Mouse (Mus musculus): ENCODE results near the gene Tti1. TPM values are rescaled to one million over a fixed set of nuclear protein-coding genes. Genes with fewer than 3 reads are reported as not detected.

Gene Tti1
- polyA plus RNA-seq, 1 experiment from 2014 or later, result 24.5 TPM

- no peak overlapping the region for H3K4me3 ChIP-seq (ENCODE audit: low read depth, low read length)
- no peaks in the 10 kb centered on the region for H3K27me3 ChIP-seq (ENCODE audit: control insufficient read depth, insufficient read depth, low read length)
- H3K9me3 ChIP-seq (replicated peaks; ENCODE audit: control insufficient read depth, low read length), result no peaks in the 10 kb centered on the region
- H3K4me2 ChIP-seq, result no peak overlapping the region
- peaks cover 4% of the 10 kb centered on the region; the same call in 1 of the 2 replicates for H3K36me3 ChIP-seq (ENCODE audit: control insufficient read depth, insufficient read depth, low read length)
- no peak overlapping the region for H3K27ac ChIP-seq (ENCODE audit: low read depth, low read length)
- H3K9ac ChIP-seq (ENCODE audit: low read depth, low read length), result no peak overlapping the region
- H3K4me1 ChIP-seq (ENCODE audit: control insufficient read depth, insufficient read depth, low read length), result no peaks in the 10 kb centered on the region
- ATAC-seq (replicated peaks; ENCODE audit: insufficient number of reproducible peaks, low FRiP score, low TSS enrichment), result no peak
- WGBS (ENCODE audit: insufficient replicate concordance), result 94% methylated on average over 8 of the region's 8 CpGs
Observed at GRCm38 (mm10) chr2:158050116-158050515, 21.9 kb upstream of the Tti1 start.

DNA sequence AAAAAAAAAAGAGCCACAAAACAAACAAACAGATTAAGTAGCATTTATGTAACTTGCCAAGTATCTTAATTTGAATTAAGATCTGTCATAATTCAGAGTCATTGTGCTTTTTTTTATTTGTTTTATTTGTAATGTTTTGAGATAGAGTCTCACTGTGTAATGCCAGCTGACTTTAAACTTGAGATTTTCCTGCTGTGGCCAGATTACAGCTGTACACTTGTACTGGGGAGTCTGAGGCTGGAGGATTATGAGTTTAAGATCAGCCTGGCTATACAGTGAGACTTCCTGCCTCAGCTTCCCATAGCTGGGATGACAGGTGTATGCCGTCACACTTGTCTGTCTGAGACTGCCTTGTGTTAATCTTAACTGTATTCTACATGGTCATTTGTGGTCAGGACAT lies 20.5 kb upstream of the Tti1 start:
- no peaks in the 10 kb centered on the region for H3K9me3 ChIP-seq (replicated peaks; ENCODE audit: control insufficient read depth, low read length)
- no peak for ATAC-seq (replicated peaks; ENCODE audit: insufficient number of reproducible peaks, low FRiP score, low TSS enrichment)
- no peaks in the 10 kb centered on the region for H3K4me1 ChIP-seq (ENCODE audit: control insufficient read depth, insufficient read depth, low read length)
- H3K27me3 ChIP-seq (ENCODE audit: control insufficient read depth, insufficient read depth, low read length), result no peaks in the 10 kb centered on the region
- H3K36me3 ChIP-seq (ENCODE audit: control insufficient read depth, insufficient read depth, low read length), result peaks cover 13% of the 10 kb centered on the region; the same call in 1 of the 2 replicates
- no peak overlapping the region for H3K27ac ChIP-seq (ENCODE audit: low read depth, low read length)
- no peak overlapping the region for H3K4me2 ChIP-seq
- no peak overlapping the region for H3K4me3 ChIP-seq (ENCODE audit: low read depth, low read length)
- H3K9ac ChIP-seq (ENCODE audit: low read depth, low read length), result no peak overlapping the region
- WGBS (ENCODE audit: insufficient replicate concordance), result 98% methylated on average over 1 of the region's 1 CpGs

DNA sequence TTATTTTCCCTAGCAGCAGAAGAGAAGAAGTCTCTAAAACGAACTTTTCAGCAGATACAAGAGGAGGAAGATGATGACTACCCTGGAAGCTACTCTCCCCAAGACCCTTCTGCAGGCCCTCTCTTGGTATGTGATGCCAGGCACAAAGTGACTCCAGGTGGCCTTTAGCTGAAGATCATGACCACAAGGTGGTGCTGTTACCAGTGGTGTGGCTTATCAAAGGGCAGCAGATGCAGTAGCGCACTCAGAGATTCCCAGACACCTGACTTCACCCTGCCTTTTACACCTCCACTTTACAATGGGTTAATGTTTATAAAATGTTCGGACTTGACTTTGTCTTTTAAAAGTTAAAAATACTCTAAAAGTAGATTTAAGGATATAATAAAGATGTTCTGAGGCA lies 19.7 kb upstream of the Tti1 start:
- Histone ChIP-seq H3K9ac (ENCODE audit: low read depth, low read length) (no peak overlapping the region), H3K27me3 (ENCODE audit: control insufficient read depth, insufficient read depth, low read length) (no peaks in the 10 kb centered on the region), H3K36me3 (ENCODE audit: control insufficient read depth, insufficient read depth, low read length) (peaks cover 18% of the 10 kb centered on the region; the same call in 1 of the 2 replicates), H3K4me2 (no peak overlapping the region), H3K9me3 (replicated peaks; ENCODE audit: control insufficient read depth, low read length) (no peaks in the 10 kb centered on the region), H3K4me1 (ENCODE audit: control insufficient read depth, insufficient read depth, low read length) (no peaks in the 10 kb centered on the region), H3K27ac (ENCODE audit: low read depth, low read length) (no peak overlapping the region), H3K4me3 (ENCODE audit: low read depth, low read length) (no peak overlapping the region)
- 58% methylated on average over 3 of the region's 3 CpGs for WGBS (ENCODE audit: insufficient replicate concordance)
- ATAC-seq (replicated peaks; ENCODE audit: insufficient number of reproducible peaks, low FRiP score, low TSS enrichment), result no peak

DNA sequence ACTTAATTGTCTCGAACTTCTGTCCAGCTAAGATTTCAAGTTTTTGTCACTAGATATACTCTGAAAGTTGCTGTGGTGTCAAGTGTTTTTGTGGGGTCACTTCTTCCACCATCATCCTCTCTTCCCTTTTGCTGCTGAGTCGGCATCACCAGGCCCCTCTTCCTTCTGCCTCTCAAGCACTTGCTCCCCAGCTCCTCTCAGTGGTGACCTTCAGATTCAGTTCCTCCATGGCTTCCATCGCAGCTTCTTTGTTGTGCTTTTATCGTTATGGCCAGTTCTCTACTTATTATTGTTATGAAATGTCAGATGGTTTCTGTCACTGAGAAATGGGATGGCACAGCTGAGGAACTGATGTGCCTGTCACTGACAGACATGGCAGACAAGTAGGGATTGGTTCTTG lies 18.0 kb upstream of the Tti1 start:
- no peak for ATAC-seq (replicated peaks; ENCODE audit: insufficient number of reproducible peaks, low FRiP score, low TSS enrichment)
- H3K9me3 ChIP-seq (replicated peaks; ENCODE audit: control insufficient read depth, low read length), result no peaks in the 10 kb centered on the region
- H3K27me3 ChIP-seq (ENCODE audit: control insufficient read depth, insufficient read depth, low read length), result no peaks in the 10 kb centered on the region
- WGBS (ENCODE audit: insufficient replicate concordance), result 84% methylated on average over 4 of the region's 4 CpGs
- peaks cover 18% of the 10 kb centered on the region; the same call in 1 of the 2 replicates for H3K36me3 ChIP-seq (ENCODE audit: control insufficient read depth, insufficient read depth, low read length)
- H3K9ac ChIP-seq (ENCODE audit: low read depth, low read length), result no peak overlapping the region
- no peaks in the 10 kb centered on the region for H3K4me1 ChIP-seq (ENCODE audit: control insufficient read depth, insufficient read depth, low read length)
- H3K4me2 ChIP-seq, result no peak overlapping the region
- no peak overlapping the region for H3K27ac ChIP-seq (ENCODE audit: low read depth, low read length)
- no peak overlapping the region for H3K4me3 ChIP-seq (ENCODE audit: low read depth, low read length)

DNA sequence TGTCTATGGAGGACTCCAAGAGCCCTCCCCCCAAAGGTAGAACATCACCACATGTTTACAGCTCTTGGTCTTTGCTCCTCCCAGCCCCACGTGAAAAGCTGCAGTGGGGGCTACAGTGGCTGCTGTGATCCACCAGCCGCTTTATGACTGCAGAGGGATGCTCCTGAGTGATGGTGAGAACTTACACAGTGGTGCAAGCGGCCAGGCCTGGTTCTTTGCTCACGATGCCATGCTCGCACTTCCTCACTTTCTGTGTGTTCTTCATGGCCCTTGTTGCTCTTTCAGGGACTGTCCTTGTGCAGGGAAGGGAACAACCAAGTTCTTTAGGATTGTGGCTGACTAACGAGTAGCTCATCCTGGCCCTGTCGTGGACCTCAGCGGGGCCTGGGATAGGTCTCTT lies 15.3 kb upstream of the Tti1 start:
- Histone ChIP-seq H3K9ac (ENCODE audit: low read depth, low read length) (no peak overlapping the region), H3K27me3 (ENCODE audit: control insufficient read depth, insufficient read depth, low read length) (no peaks in the 10 kb centered on the region), H3K9me3 (replicated peaks; ENCODE audit: control insufficient read depth, low read length) (no peaks in the 10 kb centered on the region), H3K4me3 (ENCODE audit: low read depth, low read length) (no peak overlapping the region), H3K36me3 (ENCODE audit: control insufficient read depth, insufficient read depth, low read length) (peaks cover 16% of the 10 kb centered on the region; the same call in 1 of the 2 replicates), H3K4me1 (ENCODE audit: control insufficient read depth, insufficient read depth, low read length) (no peaks in the 10 kb centered on the region), H3K27ac (ENCODE audit: low read depth, low read length) (no peak overlapping the region), H3K4me2 (no peak overlapping the region)
- ATAC-seq (replicated peaks; ENCODE audit: insufficient number of reproducible peaks, low FRiP score, low TSS enrichment), result no peak
- 90% methylated on average over 8 of the region's 8 CpGs for WGBS (ENCODE audit: insufficient replicate concordance)

DNA sequence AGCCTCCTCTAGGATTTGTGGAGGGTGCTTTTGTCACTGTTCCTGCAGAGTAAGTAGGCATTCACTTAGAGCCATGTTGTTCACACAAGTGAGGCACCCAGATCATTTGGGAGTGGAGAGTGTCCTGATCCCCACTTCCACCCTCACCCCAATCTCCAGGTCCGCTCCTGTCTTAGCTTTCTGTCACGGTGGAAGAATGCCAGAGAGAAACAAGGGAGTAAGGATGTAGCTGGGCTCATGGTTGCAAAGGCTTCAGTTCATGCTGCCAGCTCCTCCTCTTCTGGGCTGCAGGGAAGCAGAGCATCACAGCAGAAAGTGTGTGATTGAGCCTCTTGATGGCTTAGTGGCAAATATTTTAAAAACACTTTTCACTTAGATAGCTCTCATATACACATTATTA lies 12.2 kb upstream of the Tti1 start:
- Histone ChIP-seq H3K4me3 (ENCODE audit: low read depth, low read length) (no peak overlapping the region), H3K4me2 (no peak overlapping the region), H3K36me3 (ENCODE audit: control insufficient read depth, insufficient read depth, low read length) (peaks cover 16% of the 10 kb centered on the region; the same call in 1 of the 2 replicates), H3K9ac (ENCODE audit: low read depth, low read length) (no peak overlapping the region), H3K9me3 (replicated peaks; ENCODE audit: control insufficient read depth, low read length) (no peaks in the 10 kb centered on the region), H3K27ac (ENCODE audit: low read depth, low read length) (no peak overlapping the region), H3K27me3 (ENCODE audit: control insufficient read depth, insufficient read depth, low read length) (no peaks in the 10 kb centered on the region), H3K4me1 (ENCODE audit: control insufficient read depth, insufficient read depth, low read length) (peaks cover 10% of the 10 kb centered on the region)
- no peak for ATAC-seq (replicated peaks; ENCODE audit: insufficient number of reproducible peaks, low FRiP score, low TSS enrichment)
- WGBS (ENCODE audit: insufficient replicate concordance), result 79% methylated on average over 2 of the region's 2 CpGs

- Histone ChIP-seq H3K4me1 (ENCODE audit: control insufficient read depth, insufficient read depth, low read length) (peaks cover 10% of the 10 kb centered on the region), H3K4me3 (ENCODE audit: low read depth, low read length) (no peak overlapping the region), H3K9me3 (replicated peaks; ENCODE audit: control insufficient read depth, low read length) (no peaks in the 10 kb centered on the region), H3K9ac (ENCODE audit: low read depth, low read length) (no peak overlapping the region), H3K27ac (ENCODE audit: low read depth, low read length) (no peak overlapping the region), H3K36me3 (ENCODE audit: control insufficient read depth, insufficient read depth, low read length) (peaks cover 12% of the 10 kb centered on the region; the same call in 1 of the 2 replicates), H3K27me3 (ENCODE audit: control insufficient read depth, insufficient read depth, low read length) (no peaks in the 10 kb centered on the region), H3K4me2 (no peak overlapping the region)
- 78% methylated on average over 1 of the region's 1 CpGs for WGBS (ENCODE audit: insufficient replicate concordance)
- ATAC-seq (replicated peaks; ENCODE audit: insufficient number of reproducible peaks, low FRiP score, low TSS enrichment), result no peak
Observed at GRCm38 (mm10) chr2:158039662-158040061, 11.4 kb upstream of the Tti1 start.

DNA sequence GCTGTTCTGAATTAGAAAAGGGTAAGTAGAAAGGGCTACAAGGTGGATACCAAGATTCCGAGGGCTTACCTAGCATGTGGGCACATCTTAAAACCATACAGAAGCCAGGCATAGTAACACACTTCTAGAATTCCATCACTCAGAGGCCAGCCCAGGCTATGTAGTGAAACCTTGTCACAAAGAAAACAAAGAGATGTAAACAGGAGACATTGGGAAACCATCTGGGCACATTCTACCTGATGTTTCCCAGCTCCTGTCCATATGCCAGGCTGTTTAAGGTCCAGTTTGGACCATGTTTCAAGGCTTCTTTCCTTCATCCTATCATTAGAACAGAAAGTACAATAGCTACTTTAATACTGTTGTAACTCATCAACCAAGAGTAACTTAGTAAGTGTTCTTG lies 9.3 kb upstream of the Tti1 start:
- Histone ChIP-seq H3K4me3 (ENCODE audit: low read depth, low read length) (no peak overlapping the region), H3K27ac (ENCODE audit: low read depth, low read length) (no peak overlapping the region), H3K9ac (ENCODE audit: low read depth, low read length) (no peak overlapping the region), H3K4me1 (ENCODE audit: control insufficient read depth, insufficient read depth, low read length) (peaks cover 10% of the 10 kb centered on the region), H3K36me3 (ENCODE audit: control insufficient read depth, insufficient read depth, low read length) (no peaks in the 10 kb centered on the region), H3K27me3 (ENCODE audit: control insufficient read depth, insufficient read depth, low read length) (no peaks in the 10 kb centered on the region), H3K4me2 (no peak overlapping the region), H3K9me3 (replicated peaks; ENCODE audit: control insufficient read depth, low read length) (no peaks in the 10 kb centered on the region)
- ATAC-seq (replicated peaks; ENCODE audit: insufficient number of reproducible peaks, low FRiP score, low TSS enrichment), result no peak
- WGBS (ENCODE audit: insufficient replicate concordance), result 93% methylated on average over 1 of the region's 1 CpGs

GRCm38 (mm10) chr2:158036953-158037352 lies 8.7 kb upstream of the Tti1 start:
- Histone ChIP-seq H3K4me2 (no peak overlapping the region), H3K27ac (ENCODE audit: low read depth, low read length) (no peak overlapping the region), H3K36me3 (ENCODE audit: control insufficient read depth, insufficient read depth, low read length) (no peaks in the 10 kb centered on the region), H3K4me3 (ENCODE audit: low read depth, low read length) (no peak overlapping the region), H3K27me3 (ENCODE audit: control insufficient read depth, insufficient read depth, low read length) (no peaks in the 10 kb centered on the region), H3K9ac (ENCODE audit: low read depth, low read length) (no peak overlapping the region), H3K4me1 (ENCODE audit: control insufficient read depth, insufficient read depth, low read length) (peaks cover 10% of the 10 kb centered on the region), H3K9me3 (replicated peaks; ENCODE audit: control insufficient read depth, low read length) (no peaks in the 10 kb centered on the region)
- WGBS (ENCODE audit: insufficient replicate concordance), result 36% methylated on average over 7 of the region's 7 CpGs
- ATAC-seq (replicated peaks; ENCODE audit: insufficient number of reproducible peaks, low FRiP score, low TSS enrichment), result no peak

All from heart, embryonic 11.5 days (tissue).